In the genomic region with DNA sequence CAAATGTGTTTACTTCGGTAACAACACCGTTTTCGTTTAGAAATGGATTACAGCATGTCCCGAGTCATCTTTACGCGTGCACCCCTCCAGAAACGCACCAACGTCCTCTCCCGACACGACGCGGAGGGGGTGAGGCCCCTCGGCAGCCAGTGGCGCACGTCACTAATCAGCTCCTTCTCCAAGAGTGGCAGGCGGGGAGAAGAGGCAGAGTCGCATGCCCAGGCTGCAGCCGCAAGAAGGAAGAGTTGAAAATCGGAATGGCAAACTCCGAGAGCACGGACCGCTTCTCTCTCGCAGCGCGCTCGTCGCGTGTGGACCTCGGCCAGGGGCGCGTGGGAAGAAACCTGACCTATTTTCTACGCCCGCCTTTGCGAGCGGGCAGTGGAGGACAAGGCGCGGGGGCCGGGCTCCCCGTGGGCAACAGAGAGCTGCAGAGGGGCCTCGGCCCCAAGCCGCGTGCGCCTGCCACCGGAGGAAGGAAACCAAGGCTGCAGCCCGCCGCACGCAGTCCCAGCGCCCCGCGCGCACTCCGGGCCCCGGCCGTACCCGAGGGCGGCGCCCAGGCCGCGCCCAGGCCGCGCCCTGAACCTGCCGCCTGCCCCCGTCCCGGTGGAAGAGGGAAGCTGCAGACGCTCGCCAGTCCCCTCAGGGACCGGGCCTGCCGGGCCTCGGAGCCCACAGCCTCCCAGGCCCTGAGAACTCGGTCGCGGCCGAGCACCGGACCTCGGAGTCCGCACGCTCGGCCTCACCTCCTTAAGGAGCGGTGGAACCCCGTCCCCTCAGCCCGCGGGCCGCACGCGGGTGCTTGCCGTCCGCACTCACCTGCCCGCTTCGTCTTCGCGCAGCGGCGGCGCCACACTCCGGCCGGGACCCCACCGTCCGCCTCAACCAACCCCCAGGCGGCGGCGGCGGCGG, we compare ENCODE assay signal across 8 mouse cellular contexts. TPM values are rescaled to one million over a fixed set of nuclear protein-coding genes. Genes with fewer than 3 reads are reported as not detected.
DNase-seq lines count a peak whose midpoint lies in the region; ATAC-seq and TF ChIP-seq lines count a peak whose summit lies in the region.

No protein-coding gene starts in this region.

- no peaks in the 10 kb centered on the region for H3K9me3 ChIP-seq in limb, embryonic 14.5 days (ENCODE audit: control insufficient read depth, low read length)
- no peaks in the 10 kb centered on the region for H3K9me3 ChIP-seq in midbrain, embryonic 15.5 days

- DNase-seq in 3134 (ENCODE audit: extremely low read depth, insufficient read length, low spot score) = peak; percentile 64
- DNase-seq in adrenal gland, adult (ENCODE audit: inconsistent age in 2 of 2, low spot score in 1 of 2) = peak; percentile 73 to 86
- peak; percentile 58 for DNase-seq in embryo, embryonic 10.5 days (ENCODE audit: low spot score)
- peak; percentile 58 for DNase-seq in kidney, adult 18-20 months
- peak; percentile 2 for DNase-seq in limb, embryonic 14.5 days (ENCODE audit: low spot score)
- peak; percentile 75 to 89 for DNase-seq in spleen, postnatal 4 days (ENCODE audit: low spot score in 2 of 2)

- WGBS in limb, embryonic 14.5 days = under 1% methylated on average over 74 of the region's 103 CpGs
- under 1% methylated on average over 103 of the region's 103 CpGs for WGBS in midbrain, embryonic 15.5 days

- peak; percentile 41 for ATAC-seq in granulocyte monocyte progenitor cell, adult 5-6 weeks (replicated peaks; ENCODE audit: poor library complexity, severe bottlenecking)
- 0 out of 2 replicates have a peak, but pooled peaks have one; percentile 5 for ATAC-seq in limb, embryonic 14.5 days (ENCODE audit: low FRiP score, low read depth)
- peak; percentile 65 for ATAC-seq in midbrain, embryonic 15.5 days (replicated peaks)

- peak overlapping the region; percentile 71 for H3K4me2 ChIP-seq in limb, embryonic 14.5 days (replicated peaks; ENCODE audit: low read depth, low read length, severe bottlenecking)
- peak overlapping the region; percentile 87 for H3K4me2 ChIP-seq in midbrain, embryonic 15.5 days

- peak overlapping the region; percentile 100 for H3K4me3 ChIP-seq in limb, embryonic 14.5 days (replicated peaks; ENCODE audit: low read length)
- peak overlapping the region; percentile 99 for H3K4me3 ChIP-seq in midbrain, embryonic 15.5 days

- no peak for TF ChIP-seq POLR2A in limb, embryonic 14.5 days (IDR thresholded peaks at IDR 0.05; ENCODE audit: borderline replicate concordance, extremely low read depth, insufficient read depth, insufficient read length)

- no peaks in the 10 kb centered on the region for H3K27me3 ChIP-seq in limb, embryonic 14.5 days (ENCODE audit: control insufficient read depth, insufficient read depth, low read length)
- H3K27me3 ChIP-seq in midbrain, embryonic 15.5 days (replicated peaks) = no peaks in the 10 kb centered on the region

- peaks cover 27% of the 10 kb centered on the region for H3K4me1 ChIP-seq in limb, embryonic 14.5 days (ENCODE audit: control insufficient read depth, insufficient read depth, low read length)
- peaks cover 34% of the 10 kb centered on the region for H3K4me1 ChIP-seq in midbrain, embryonic 15.5 days

- H3K9ac ChIP-seq in limb, embryonic 14.5 days (ENCODE audit: low read depth, low read length, severe bottlenecking) = peak overlapping the region; percentile 93
- peak overlapping the region; percentile 86 for H3K9ac ChIP-seq in midbrain, embryonic 15.5 days

- peak overlapping the region; percentile 83 for H3K27ac ChIP-seq in limb, embryonic 14.5 days (replicated peaks; ENCODE audit: low read depth, low read length)
- H3K27ac ChIP-seq in midbrain, embryonic 15.5 days = peak overlapping the region; percentile 82

- peaks cover 16% of the 10 kb centered on the region for H3K36me3 ChIP-seq in limb, embryonic 14.5 days (ENCODE audit: control insufficient read depth, insufficient read depth, low read length)
- no peaks in the 10 kb centered on the region; the same call in 1 of the 2 replicates for H3K36me3 ChIP-seq in midbrain, embryonic 15.5 days (replicated peaks)

RNA-seq across cellular contexts. Expression of a gene that starts 0.5 kb away (rescaled TPM):
- total RNA-seq in granulocyte monocyte progenitor cell, adult 5-6 weeks (2014; fragmentation: Nextera tagmentation) = 52.4 and 54.4 TPM in 2 replicates
- 72.8 and 78.1 TPM in 2 replicates for total RNA-seq in granulocyte monocyte progenitor cell, adult 5-6 weeks (2017)
- 55.1 and 62.5 TPM in 2 replicates for polyA plus RNA-seq in limb, embryonic 14.5 days (2012; rRNA removed)
- 75.4 and 76.1 TPM in 2 replicates for polyA plus RNA-seq in limb, embryonic 14.5 days (2014; fragmentation: Nextera tagmentation; extraction: Ambion mirVana)
- polyA plus RNA-seq in midbrain, embryonic 15.5 days (2015; fragmentation: Nextera tagmentation; extraction: Ambion mirVana) = 88.0 and 95.0 TPM in 2 replicates

RNA-seq across cellular contexts. Expression of a gene that starts 0.8 kb away (rescaled TPM):
- 62.2 and 74.2 TPM in 2 replicates for total RNA-seq in granulocyte monocyte progenitor cell, adult 5-6 weeks (2014; fragmentation: Nextera tagmentation)
- total RNA-seq in granulocyte monocyte progenitor cell, adult 5-6 weeks (2017) = 7.4 and 15.4 TPM in 2 replicates
- 37.7 and 46.2 TPM in 2 replicates for polyA plus RNA-seq in limb, embryonic 14.5 days (2012; rRNA removed)
- 5.5 and 6.0 TPM in 2 replicates for polyA plus RNA-seq in limb, embryonic 14.5 days (2014; fragmentation: Nextera tagmentation; extraction: Ambion mirVana)
- 2.4 and 3.7 TPM in 2 replicates for polyA plus RNA-seq in midbrain, embryonic 15.5 days (2015; fragmentation: Nextera tagmentation; extraction: Ambion mirVana)

Comparison
In these comparisons a context has a peak if more than half of its experiments do, and no peak if none do; other contexts are left out.
1. Peak in every context shown above with its lines: DNase-seq, ATAC-seq, H3K4me3 ChIP-seq and H3K27ac ChIP-seq.
2. DNase-seq: peak in every context shown above with its lines; median percentile 82 in spleen, postnatal 4 days; 80 in adrenal gland, adult; 64 in 3134; 58 in embryo, embryonic 10.5 days; 58 in kidney, adult 18-20 months; 2 in limb, embryonic 14.5 days.
3. ATAC-seq: peak in every context shown above with its lines; median percentile 65 in midbrain, embryonic 15.5 days; 41 in granulocyte monocyte progenitor cell, adult 5-6 weeks; 5 in limb, embryonic 14.5 days.